Mouse (Mus musculus) kidney, embryonic 16.5 days (tissue): ENCODE measurements at regions not wholly inside any gene's neighbourhood (a gene's known extent, or its start where the extent isn't known, plus 50 kb on each side); places are given as distances from the start of the nearest gene placed in this dataset.
A peak's percentile ranks its signal among the peaks of the same experiment; 100 is the strongest.

ENCODE experiments used
- ATAC-seq: fragments of 200-750 bp; cut with Nextera tagmentation; 2 replicates; pipeline ENCODE4 v1.8.0; 2017; ENCODE audit warnings: moderate TSS enrichment; ENCODE audit not compliant: low FRiP score, low TSS enrichment
- H3K27ac ChIP-seq: fragments of 300-500 bp; sonication (generic); 2 replicates; pipeline ENCODE4 v1.5.1; 2014; ENCODE audit warnings: low read length
- H3K27me3 ChIP-seq: fragments of 300-500 bp; sonication (generic); 2 replicates; pipeline ENCODE4 v1.6.1; 2014; ENCODE audit warnings: low read length, control low read depth, mixed read lengths; ENCODE audit not compliant: insufficient read depth
- H3K36me3 ChIP-seq: fragments of 300-500 bp; sonication (generic); 2 replicates; pipeline ENCODE4 v1.6.1; 2014; ENCODE audit warnings: low read length, control low read depth, mixed read lengths; ENCODE audit not compliant: insufficient read depth
- H3K4me1 ChIP-seq: fragments of 300-500 bp; sonication (generic); 2 replicates; pipeline ENCODE4 v1.6.1; 2014; ENCODE audit warnings: low read length, control low read depth, mixed read lengths; ENCODE audit not compliant: insufficient read depth
- H3K4me2 ChIP-seq: fragments of 300-500 bp; sonication (generic); replicated peaks from 2 replicates; pipeline ENCODE4 v1.6.1; 2014; ENCODE audit warnings: low read depth, low read length
- H3K4me3 ChIP-seq: fragments of 300-500 bp; sonication (generic); 2 replicates; pipeline ENCODE4 v1.5.1; 2014; ENCODE audit warnings: mild to moderate bottlenecking, low read length
- H3K9ac ChIP-seq: fragments of 300-500 bp; sonication (generic); replicated peaks from 2 replicates; pipeline ENCODE4 v1.6.1; 2014; ENCODE audit warnings: low read length
- H3K9me3 ChIP-seq: fragments of 300-500 bp; sonication (generic); 2 replicates; pipeline ENCODE4 v1.6.1; 2016; ENCODE audit warnings: low read length, control low read depth
- WGBS: fragments of 180-500 bp; shearing (Covaris S2); extraction: QIAGEN DNeasy Blood & Tissue Kit; methylation state at CpG from one replicate; pipeline ENCODE4 v1.1.7; 2014; 5-methylcytosine and 5-hydroxymethylcytosine counted together

- no peak for ATAC-seq
These were observed 55.3 kb upstream of the Plcb1 start for GRCm38 (mm10) chr2:134730547-134730946.

GRCm38 (mm10) chr2:134726713-134727112 is 59.2 kb upstream of the Plcb1 start:
- no peaks in the 10 kb centered on the region for H3K4me1 ChIP-seq
- 64% methylated on average over 2 of the region's 2 CpGs for WGBS
- no peaks in the 10 kb centered on the region for H3K9me3 ChIP-seq
- H3K27ac ChIP-seq = no peak overlapping the region
- no peak overlapping the region for H3K4me2 ChIP-seq
- H3K9ac ChIP-seq = no peak overlapping the region
- ATAC-seq = no peak
- H3K36me3 ChIP-seq = no peaks in the 10 kb centered on the region
- no peak overlapping the region for H3K4me3 ChIP-seq
- no peaks in the 10 kb centered on the region for H3K27me3 ChIP-seq

More at GRCm38 (mm10) chr2:134730547-134730946, 55.3 kb upstream of the Plcb1 start:
- no peaks in the 10 kb centered on the region for H3K4me1 ChIP-seq
- H3K4me2 ChIP-seq = no peak overlapping the region
- no peak overlapping the region for H3K27ac ChIP-seq
- H3K27me3 ChIP-seq = no peaks in the 10 kb centered on the region
- H3K9ac ChIP-seq = no peak overlapping the region
- 78% methylated on average over 7 of the region's 7 CpGs for WGBS
- H3K36me3 ChIP-seq = no peaks in the 10 kb centered on the region
- no peaks in the 10 kb centered on the region for H3K9me3 ChIP-seq
- no peak overlapping the region for H3K4me3 ChIP-seq

- no peaks in the 10 kb centered on the region for H3K27me3 ChIP-seq
- no peak overlapping the region for H3K4me3 ChIP-seq
- no peaks in the 10 kb centered on the region for H3K4me1 ChIP-seq
- H3K36me3 ChIP-seq = no peaks in the 10 kb centered on the region
- no peak for ATAC-seq
- no peak overlapping the region for H3K4me2 ChIP-seq
- H3K9me3 ChIP-seq = no peaks in the 10 kb centered on the region
- no peak overlapping the region for H3K27ac ChIP-seq
- no peak overlapping the region for H3K9ac ChIP-seq
- WGBS = 77% methylated on average over 10 of the region's 10 CpGs
These were observed 61.8 kb upstream of the Plcb1 start for GRCm38 (mm10) chr2:134724071-134724470.

GRCm38 (mm10) chr2:134717815-134718362 is 68.0 kb upstream of the Plcb1 start:
- Histone ChIP-seq H3K4me3 (no peak overlapping the region), H3K9me3 (no peaks in the 10 kb centered on the region), H3K9ac (no peak overlapping the region), H3K4me2 (no peak overlapping the region), H3K36me3 (no peaks in the 10 kb centered on the region), H3K27ac (peak overlapping the region; percentile 24; the same call in 1 of the 2 replicates), H3K27me3 (no peaks in the 10 kb centered on the region), H3K4me1 (no peaks in the 10 kb centered on the region)
- peak; percentile 69; the same call in 1 of the 2 replicates for ATAC-seq
- 69% methylated on average over 2 of the region's 2 CpGs for WGBS

- no peaks in the 10 kb centered on the region for H3K4me1 ChIP-seq
- no peak overlapping the region for H3K4me3 ChIP-seq
- H3K27ac ChIP-seq = no peak overlapping the region; the same call in 1 of the 2 replicates
- H3K27me3 ChIP-seq = no peaks in the 10 kb centered on the region
- no peak for ATAC-seq
- 80% methylated on average over 1 of the region's 1 CpGs for WGBS
- H3K4me2 ChIP-seq = no peak overlapping the region
- H3K9ac ChIP-seq = no peak overlapping the region
- H3K9me3 ChIP-seq = no peaks in the 10 kb centered on the region
- no peaks in the 10 kb centered on the region for H3K36me3 ChIP-seq
These were observed 69.3 kb upstream of the Plcb1 start for GRCm38 (mm10) chr2:134716531-134716930.

- WGBS = 89% methylated on average over 3 of the region's 3 CpGs
These were observed 70.1 kb upstream of the Tmx4 start for GRCm38 (mm10) chr2:134714001-134714400.

GRCm38 (mm10) chr2:134708754-134709153 is 64.8 kb upstream of the Tmx4 start:
- Histone ChIP-seq H3K4me2 (no peak overlapping the region), H3K9ac (no peak overlapping the region), H3K4me1 (no peaks in the 10 kb centered on the region), H3K4me3 (no peak overlapping the region), H3K9me3 (no peaks in the 10 kb centered on the region), H3K27me3 (no peaks in the 10 kb centered on the region), H3K27ac (no peak overlapping the region), H3K36me3 (no peaks in the 10 kb centered on the region)
- peak; percentile 69 for ATAC-seq
- WGBS = 57% methylated on average over 1 of the region's 1 CpGs

More at GRCm38 (mm10) chr2:134714001-134714400, 70.1 kb upstream of the Tmx4 start:
- Histone ChIP-seq H3K4me3 (no peak overlapping the region), H3K9ac (no peak overlapping the region), H3K4me2 (no peak overlapping the region), H3K9me3 (no peaks in the 10 kb centered on the region), H3K36me3 (no peaks in the 10 kb centered on the region), H3K27ac (no peak overlapping the region), H3K4me1 (no peaks in the 10 kb centered on the region), H3K27me3 (no peaks in the 10 kb centered on the region)
- ATAC-seq = no peak

- WGBS = 60% methylated on average over 2 of the region's 2 CpGs
- ATAC-seq = 0 out of 2 replicates have a peak, but pooled peaks have one; percentile 49
- H3K4me3 ChIP-seq = no peak overlapping the region
- H3K9ac ChIP-seq = no peak overlapping the region
- no peaks in the 10 kb centered on the region for H3K4me1 ChIP-seq
- peak overlapping the region; percentile 9; the same call in 1 of the 2 replicates for H3K27ac ChIP-seq
- no peaks in the 10 kb centered on the region for H3K27me3 ChIP-seq
- H3K4me2 ChIP-seq = no peak overlapping the region
- H3K36me3 ChIP-seq = no peaks in the 10 kb centered on the region
- H3K9me3 ChIP-seq = peaks cover 3% of the 10 kb centered on the region; the same call in 1 of the 2 replicates
These were observed 59.1 kb upstream of the Tmx4 start for GRCm38 (mm10) chr2:134703067-134703466.

- Histone ChIP-seq H3K4me2 (no peak overlapping the region), H3K36me3 (no peaks in the 10 kb centered on the region), H3K27me3 (no peaks in the 10 kb centered on the region), H3K27ac (no peak overlapping the region), H3K4me3 (no peak overlapping the region), H3K9me3 (peaks cover 3% of the 10 kb centered on the region; the same call in 1 of the 2 replicates), H3K4me1 (no peaks in the 10 kb centered on the region), H3K9ac (no peak overlapping the region)
- 86% methylated on average over 2 of the region's 2 CpGs for WGBS
- ATAC-seq = no peak
These were observed 53.5 kb upstream of the Tmx4 start for GRCm38 (mm10) chr2:134697424-134697823.

GRCm38 (mm10) chr2:134696394-134696793 is 52.4 kb upstream of the Tmx4 start:
- no peak overlapping the region for H3K27ac ChIP-seq
- H3K4me1 ChIP-seq = no peaks in the 10 kb centered on the region
- H3K9ac ChIP-seq = no peak overlapping the region
- peaks cover 3% of the 10 kb centered on the region; the same call in 1 of the 2 replicates for H3K9me3 ChIP-seq
- no peaks in the 10 kb centered on the region for H3K27me3 ChIP-seq
- no peak overlapping the region for H3K4me3 ChIP-seq
- 87% methylated on average over 2 of the region's 2 CpGs for WGBS
- ATAC-seq = no peak
- H3K4me2 ChIP-seq = no peak overlapping the region
- H3K36me3 ChIP-seq = no peaks in the 10 kb centered on the region
